Mouse (Mus musculus): ENCODE data around the gene Dtnb. TPM values are rescaled to one million over a fixed set of nuclear protein-coding genes. Genes with fewer than 3 reads are reported as not detected.

Gene Dtnb
- polyA plus RNA-seq, 1 experiment from 2014 or later, result 18.8 TPM

GRCm38 (mm10) chr12:3810455-3810854 is 238.3 kb downstream of the Dtnb start:
- H3K4me2 ChIP-seq (replicated peaks; ENCODE audit: low read depth, low read length), result peak overlapping the region; percentile 20; the same call in 1 of the 2 replicates
- H3K4me3 ChIP-seq (ENCODE audit: low read depth, low read length), result no peak overlapping the region
- peaks cover 27% of the 10 kb centered on the region for H3K4me1 ChIP-seq (ENCODE audit: insufficient read depth, low read depth, low read length)
- H3K27ac ChIP-seq (ENCODE audit: low read length), result no peak overlapping the region
- TF ChIP-seq EP300 (IDR thresholded peaks at IDR 0.05) (no peak), CTCF (IDR thresholded peaks at IDR 0.05) (no peak)
- H3K9me3 ChIP-seq (ENCODE audit: low read length), result no peaks in the 10 kb centered on the region
- peak; percentile 61 for DNase-seq (ENCODE audit: low spot score)
- H3K27me3 ChIP-seq (replicated peaks; ENCODE audit: insufficient read depth, low read length), result no peaks in the 10 kb centered on the region
- ATAC-seq, result no peak
- no peaks in the 10 kb centered on the region for H3K36me3 ChIP-seq (ENCODE audit: insufficient read depth, low read length)
- no peak overlapping the region for H3K9ac ChIP-seq (replicated peaks; ENCODE audit: low read depth)
- WGBS, result 9% methylated on average over 4 of the region's 4 CpGs

GRCm38 (mm10) chr12:3811596-3811995 is 239.4 kb downstream of the Dtnb start:
- Histone ChIP-seq H3K27me3 (replicated peaks; ENCODE audit: insufficient read depth, low read length) (no peaks in the 10 kb centered on the region), H3K4me1 (ENCODE audit: insufficient read depth, low read depth, low read length) (peaks cover 30% of the 10 kb centered on the region), H3K9ac (replicated peaks; ENCODE audit: low read depth) (no peak overlapping the region), H3K4me3 (ENCODE audit: low read depth, low read length) (no peak overlapping the region), H3K4me2 (replicated peaks; ENCODE audit: low read depth, low read length) (0 out of 2 replicates have a peak overlapping the region, but pooled peaks have one; percentile 14), H3K9me3 (ENCODE audit: low read length) (no peaks in the 10 kb centered on the region), H3K27ac (ENCODE audit: low read length) (peak overlapping the region; percentile 23; the same call in 1 of the 2 replicates), H3K36me3 (ENCODE audit: insufficient read depth, low read length) (no peaks in the 10 kb centered on the region)
- DNase-seq (ENCODE audit: low spot score) (peak; percentile 37), ATAC-seq (no peak)
- TF ChIP-seq EP300 (IDR thresholded peaks at IDR 0.05) (0 out of 2 replicates have a peak, but pooled peaks have one; percentile 33), CTCF (IDR thresholded peaks at IDR 0.05) (no peak)
- 17% methylated on average over 5 of the region's 5 CpGs for WGBS

- Histone ChIP-seq H3K4me3 (ENCODE audit: low read depth, low read length) (no peak overlapping the region), H3K9me3 (ENCODE audit: low read length) (no peaks in the 10 kb centered on the region), H3K36me3 (ENCODE audit: insufficient read depth, low read length) (no peaks in the 10 kb centered on the region), H3K27ac (ENCODE audit: low read length) (no peak overlapping the region), H3K4me1 (ENCODE audit: insufficient read depth, low read depth, low read length) (peaks cover 30% of the 10 kb centered on the region), H3K4me2 (replicated peaks; ENCODE audit: low read depth, low read length) (no peak overlapping the region), H3K9ac (replicated peaks; ENCODE audit: low read depth) (no peak overlapping the region), H3K27me3 (replicated peaks; ENCODE audit: insufficient read depth, low read length) (no peaks in the 10 kb centered on the region)
- ATAC-seq, result no peak
- TF ChIP-seq CTCF (IDR thresholded peaks at IDR 0.05) (no peak), EP300 (IDR thresholded peaks at IDR 0.05) (no peak)
- DNase-seq (ENCODE audit: low spot score), result no peak
- WGBS, result 65% methylated on average over 6 of the region's 6 CpGs
Observed at GRCm38 (mm10) chr12:3812251-3812650, 240.1 kb downstream of the Dtnb start.

- Histone ChIP-seq H3K27ac (ENCODE audit: low read length) (no peak overlapping the region), H3K4me1 (ENCODE audit: insufficient read depth, low read depth, low read length) (peaks cover 34% of the 10 kb centered on the region), H3K36me3 (ENCODE audit: insufficient read depth, low read length) (no peaks in the 10 kb centered on the region), H3K4me3 (ENCODE audit: low read depth, low read length) (no peak overlapping the region), H3K27me3 (replicated peaks; ENCODE audit: insufficient read depth, low read length) (no peaks in the 10 kb centered on the region), H3K9ac (replicated peaks; ENCODE audit: low read depth) (no peak overlapping the region), H3K9me3 (ENCODE audit: low read length) (no peaks in the 10 kb centered on the region), H3K4me2 (replicated peaks; ENCODE audit: low read depth, low read length) (no peak overlapping the region)
- TF ChIP-seq EP300 (IDR thresholded peaks at IDR 0.05), result no peak
- TF ChIP-seq CTCF (IDR thresholded peaks at IDR 0.05), result no peak
- WGBS, result 80% methylated on average over 8 of the region's 8 CpGs
- DNase-seq (ENCODE audit: low spot score), result no peak
- no peak for ATAC-seq
Observed at GRCm38 (mm10) chr12:3813138-3813537, 241.0 kb downstream of the Dtnb start.

- Histone ChIP-seq H3K4me1 (ENCODE audit: insufficient read depth, low read depth, low read length) (peaks cover 28% of the 10 kb centered on the region; the same call in 1 of the 2 replicates), H3K36me3 (ENCODE audit: insufficient read depth, low read length) (no peaks in the 10 kb centered on the region), H3K27me3 (replicated peaks; ENCODE audit: insufficient read depth, low read length) (no peaks in the 10 kb centered on the region), H3K4me2 (replicated peaks; ENCODE audit: low read depth, low read length) (no peak overlapping the region), H3K27ac (ENCODE audit: low read length) (no peak overlapping the region), H3K4me3 (ENCODE audit: low read depth, low read length) (no peak overlapping the region), H3K9me3 (ENCODE audit: low read length) (no peaks in the 10 kb centered on the region), H3K9ac (replicated peaks; ENCODE audit: low read depth) (no peak overlapping the region)
- DNase-seq (ENCODE audit: low spot score) (no peak), ATAC-seq (no peak)
- TF ChIP-seq CTCF (IDR thresholded peaks at IDR 0.05) (no peak), EP300 (IDR thresholded peaks at IDR 0.05) (no peak)
- WGBS, result 35% methylated on average over 6 of the region's 6 CpGs
Observed at GRCm38 (mm10) chr12:3815386-3815785, 243.2 kb downstream of the Dtnb start.

DNA sequence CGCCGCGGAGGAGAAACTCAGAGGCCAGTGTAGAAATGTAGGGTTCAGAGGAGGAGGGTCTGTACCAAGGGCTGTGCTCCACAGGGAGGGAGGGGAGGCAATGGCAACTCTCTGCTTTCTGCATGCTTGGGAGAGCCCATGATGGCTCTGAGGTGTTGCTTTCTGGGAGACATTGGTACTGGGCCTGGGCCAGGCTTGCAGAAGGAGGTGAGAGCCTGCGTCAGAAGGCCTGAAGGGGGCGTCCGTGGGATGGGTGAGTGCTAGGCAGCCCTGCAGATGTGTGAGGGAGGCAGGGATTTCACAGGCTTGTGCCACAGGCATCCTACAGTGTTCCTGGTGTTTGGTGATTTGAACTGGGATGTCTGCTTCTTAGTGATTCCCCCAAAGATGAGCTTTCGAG is 244.9 kb downstream of the Dtnb start:
- Histone ChIP-seq H3K4me3 (ENCODE audit: low read depth, low read length) (no peak overlapping the region), H3K27ac (ENCODE audit: low read length) (no peak overlapping the region), H3K4me2 (replicated peaks; ENCODE audit: low read depth, low read length) (no peak overlapping the region), H3K36me3 (ENCODE audit: insufficient read depth, low read length) (no peaks in the 10 kb centered on the region), H3K27me3 (replicated peaks; ENCODE audit: insufficient read depth, low read length) (no peaks in the 10 kb centered on the region), H3K9ac (replicated peaks; ENCODE audit: low read depth) (no peak overlapping the region), H3K4me1 (ENCODE audit: insufficient read depth, low read depth, low read length) (peaks cover 14% of the 10 kb centered on the region; the same call in 1 of the 2 replicates), H3K9me3 (ENCODE audit: low read length) (no peaks in the 10 kb centered on the region)
- WGBS, result 59% methylated on average over 7 of the region's 7 CpGs
- no peak for DNase-seq (ENCODE audit: low spot score)
- no peak for ATAC-seq
- TF ChIP-seq EP300 (IDR thresholded peaks at IDR 0.05) (no peak), CTCF (IDR thresholded peaks at IDR 0.05) (peak; percentile 53)

DNA sequence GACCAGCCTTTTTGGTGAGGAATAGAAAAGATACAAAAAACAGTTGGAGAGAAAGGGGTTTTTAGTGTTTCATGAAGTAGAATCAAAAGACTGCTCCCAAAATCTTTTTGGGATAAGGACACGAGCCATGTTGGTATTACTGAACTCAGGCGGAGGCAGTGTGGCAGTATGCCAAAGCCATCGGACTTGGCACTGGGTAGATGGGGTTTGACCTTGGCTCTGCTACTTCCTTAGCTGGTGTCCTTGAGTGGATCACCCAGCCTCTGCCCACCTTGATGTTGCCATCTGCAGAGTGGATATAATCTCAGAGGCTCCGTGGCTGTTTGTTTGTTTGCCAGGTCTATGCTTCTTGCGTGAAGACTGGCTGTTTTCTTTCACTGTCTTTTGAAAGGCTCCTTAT is 245.4 kb downstream of the Dtnb start:
- no peak for TF ChIP-seq EP300 (IDR thresholded peaks at IDR 0.05)
- no peak for TF ChIP-seq CTCF (IDR thresholded peaks at IDR 0.05)
- Histone ChIP-seq H3K27me3 (replicated peaks; ENCODE audit: insufficient read depth, low read length) (no peaks in the 10 kb centered on the region), H3K9me3 (ENCODE audit: low read length) (no peaks in the 10 kb centered on the region), H3K4me2 (replicated peaks; ENCODE audit: low read depth, low read length) (no peak overlapping the region), H3K4me3 (ENCODE audit: low read depth, low read length) (no peak overlapping the region), H3K9ac (replicated peaks; ENCODE audit: low read depth) (no peak overlapping the region), H3K4me1 (ENCODE audit: insufficient read depth, low read depth, low read length) (peaks cover 14% of the 10 kb centered on the region; the same call in 1 of the 2 replicates), H3K36me3 (ENCODE audit: insufficient read depth, low read length) (no peaks in the 10 kb centered on the region), H3K27ac (ENCODE audit: low read length) (no peak overlapping the region)
- no peak for ATAC-seq
- DNase-seq (ENCODE audit: low spot score), result no peak
- WGBS, result 45% methylated on average over 5 of the region's 5 CpGs

Data from lung, postnatal 0 days (tissue).